Mouse (Mus musculus) kidney, embryonic 15.5 days (tissue): ENCODE results near the gene Serpina1b. TPM values are rescaled to one million over a fixed set of nuclear protein-coding genes. Genes with fewer than 3 reads are reported as not detected.
"Not testable (repeated sequence)": the region's sequence is repeated elsewhere in the genome, so short reads cannot be mapped to it uniquely, and the experiment has no call there.

Source experiments
- ATAC-seq: fragments of 200-750 bp; cut with Nextera tagmentation; replicated peaks from 2 replicates; pipeline ENCODE4 v1.8.0; 2017; ENCODE audit warnings: moderate TSS enrichment; ENCODE audit not compliant: low FRiP score
- H3K27ac ChIP-seq: fragments of 300-500 bp; sonication (generic); 2 replicates; pipeline ENCODE4 v1.5.1; 2015; ENCODE audit warnings: mild to moderate bottlenecking, inconsistent platforms
- H3K27me3 ChIP-seq: fragments of 300-500 bp; sonication (generic); 2 replicates; pipeline ENCODE4 v1.6.1; 2015; ENCODE audit warnings: inconsistent platforms
- H3K36me3 ChIP-seq: fragments of 300-500 bp; sonication (generic); 2 replicates; pipeline ENCODE4 v1.6.1; 2015; ENCODE audit warnings: inconsistent platforms
- H3K4me1 ChIP-seq: fragments of 300-500 bp; sonication (generic); 2 replicates; pipeline ENCODE4 v1.6.1; 2015; ENCODE audit warnings: inconsistent platforms
- H3K4me2 ChIP-seq: fragments of 300-500 bp; sonication (generic); 2 replicates; pipeline ENCODE4 v1.6.1; 2015; ENCODE audit warnings: moderate library complexity, mild to moderate bottlenecking, inconsistent platforms
- H3K4me3 ChIP-seq: fragments of 300-500 bp; sonication (generic); replicated peaks from 2 replicates; pipeline ENCODE4 v1.5.1; 2015; ENCODE audit warnings: mild to moderate bottlenecking, inconsistent platforms
- H3K9ac ChIP-seq: fragments of 300-500 bp; sonication (generic); 2 replicates; pipeline ENCODE4 v1.6.1; 2015; ENCODE audit warnings: mild to moderate bottlenecking, inconsistent platforms
- H3K9me3 ChIP-seq: fragments of 300-500 bp; sonication (generic); replicated peaks from 2 replicates; pipeline ENCODE4 v1.6.1; 2016; ENCODE audit warnings: inconsistent platforms
- WGBS: fragments of 180-500 bp; shearing (Covaris S2); methylation state at CpG from one replicate; pipeline ENCODE4 v1.1.7; 2015; ENCODE audit warnings: mixed read lengths; 5-methylcytosine and 5-hydroxymethylcytosine counted together
- polyA plus RNA-seq: library from polyadenylated mRNA; unstranded; fragments of >200 nt; fragmentation: Nextera tagmentation; extraction: Ambion mirVana; gene quantifications from 2 replicates; pipeline ENCODE4 v1.2.1, GENCODE M21; 2015

Gene Serpina1b
- polyA plus RNA-seq, 1 experiment from 2014 or later = 14.2 TPM

DNA sequence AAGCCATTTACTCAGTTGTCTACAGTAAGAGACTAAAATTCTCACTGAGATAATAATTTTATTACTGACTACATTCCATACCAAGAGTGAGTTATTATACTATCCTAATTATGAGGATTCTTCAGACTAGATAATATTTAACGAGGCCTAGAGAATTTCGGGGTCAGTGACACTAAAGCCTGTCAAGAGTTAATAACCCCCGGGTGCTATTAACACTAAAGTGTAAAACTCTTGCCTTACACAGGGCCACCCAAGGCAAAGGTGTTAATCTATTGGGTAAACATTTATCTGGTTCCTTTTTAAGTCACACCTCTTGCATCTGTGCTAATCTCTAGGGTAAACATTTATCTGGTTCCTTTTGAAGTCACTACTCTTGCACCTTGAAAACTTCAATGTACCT lies 69.9 kb downstream of the Serpina1b start:
- H3K4me2 ChIP-seq, H3K9ac ChIP-seq, H3K4me3 ChIP-seq, H3K4me1 ChIP-seq, H3K27me3 ChIP-seq, ATAC-seq, H3K9me3 ChIP-seq, H3K27ac ChIP-seq, H3K36me3 ChIP-seq: not testable (repeated sequence)
- 84% methylated on average over 3 of the region's 3 CpGs for WGBS

DNA sequence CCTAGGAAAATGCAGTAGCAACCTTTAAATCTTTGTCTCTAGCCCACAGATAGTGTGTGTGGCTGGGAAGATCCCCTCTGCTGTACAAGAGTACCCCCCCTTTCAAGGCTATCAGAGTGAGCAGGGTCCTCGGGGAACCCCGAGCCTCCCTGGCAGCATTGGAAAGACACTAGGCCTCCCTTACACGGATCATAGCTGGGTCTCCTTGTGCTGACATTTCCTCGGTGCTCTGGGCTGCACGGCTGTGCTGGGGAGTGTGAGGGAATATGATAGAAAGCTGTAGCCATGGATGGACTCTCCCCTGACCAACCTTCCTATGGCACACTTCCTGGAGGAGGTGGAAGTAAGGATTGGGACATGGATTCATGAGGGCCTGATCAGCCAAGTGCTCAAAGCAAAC lies 84.2 kb downstream of the Serpina1b start:
- not testable (repeated sequence) for H3K4me3 ChIP-seq, H3K4me1 ChIP-seq, H3K9me3 ChIP-seq, H3K36me3 ChIP-seq, H3K27ac ChIP-seq, H3K27me3 ChIP-seq, H3K4me2 ChIP-seq, ATAC-seq, H3K9ac ChIP-seq
- WGBS = 85% methylated on average over 5 of the region's 5 CpGs

DNA sequence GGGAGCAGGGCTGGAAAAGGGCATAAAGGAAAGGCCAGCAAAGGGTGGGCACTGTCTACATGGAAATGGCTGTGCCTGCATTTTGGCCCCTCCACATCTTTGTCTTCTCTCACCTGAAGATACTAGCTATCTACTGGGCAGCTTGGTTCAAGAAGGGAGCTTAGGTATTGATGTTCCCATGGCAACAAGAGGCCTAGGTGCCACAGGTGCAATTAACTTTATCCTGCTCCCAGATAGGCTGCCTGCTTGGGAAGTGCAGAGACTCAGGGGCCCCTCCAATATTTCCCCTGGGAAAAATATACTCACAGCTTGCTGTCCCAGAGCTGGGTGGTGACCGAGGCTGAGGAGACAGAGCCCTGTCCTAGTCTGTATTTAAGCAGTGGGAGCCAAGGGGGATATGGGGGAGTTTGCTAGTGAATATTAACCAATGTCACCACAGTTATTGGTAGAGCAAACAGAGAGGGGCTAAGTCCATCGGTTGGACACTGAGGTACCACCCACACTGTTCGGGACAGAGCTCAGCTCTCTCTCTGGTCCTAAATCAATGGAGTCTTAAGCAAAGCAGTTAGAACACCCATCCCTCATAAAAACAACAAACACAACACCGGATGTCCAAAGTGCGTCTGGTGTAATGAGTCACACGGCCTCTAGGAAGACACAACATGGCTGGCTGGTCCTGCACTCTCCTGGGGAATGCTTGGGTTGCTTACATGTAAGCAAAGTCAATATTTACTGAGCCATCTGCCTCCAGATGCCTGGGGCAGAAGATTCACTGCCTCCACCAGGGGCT lies 92.2 kb downstream of the Serpina1b start:
- H3K4me1 ChIP-seq, H3K27ac ChIP-seq, H3K9ac ChIP-seq, H3K9me3 ChIP-seq, ATAC-seq, H3K4me2 ChIP-seq, H3K27me3 ChIP-seq, H3K36me3 ChIP-seq, H3K4me3 ChIP-seq: not testable (repeated sequence)
- 65% methylated on average over 6 of the region's 6 CpGs for WGBS

DNA sequence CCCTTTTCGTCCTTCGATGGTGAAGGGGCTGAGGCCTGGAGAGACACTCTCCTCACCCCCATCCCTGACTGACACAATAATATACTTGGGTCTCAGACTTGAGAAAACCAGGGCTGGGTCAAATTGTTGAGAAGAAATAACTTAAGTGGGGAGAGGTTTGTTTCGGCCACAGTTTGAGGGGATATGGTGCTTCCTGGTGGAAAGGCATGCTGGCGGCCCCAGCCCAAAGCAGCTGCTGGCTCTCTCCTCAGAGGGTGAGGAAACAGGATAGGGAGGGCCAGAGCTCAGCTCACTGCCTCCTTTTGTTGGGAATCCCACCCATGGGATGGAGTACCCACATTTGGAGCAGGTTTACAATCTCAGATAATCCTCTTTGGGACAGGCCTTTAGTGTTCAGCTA lies 94.6 kb downstream of the Serpina1b start:
- ATAC-seq, H3K4me3 ChIP-seq, H3K36me3 ChIP-seq, H3K27ac ChIP-seq, H3K9me3 ChIP-seq, H3K9ac ChIP-seq, H3K27me3 ChIP-seq, H3K4me1 ChIP-seq, H3K4me2 ChIP-seq: not testable (repeated sequence)
- 85% methylated on average over 4 of the region's 4 CpGs for WGBS

DNA sequence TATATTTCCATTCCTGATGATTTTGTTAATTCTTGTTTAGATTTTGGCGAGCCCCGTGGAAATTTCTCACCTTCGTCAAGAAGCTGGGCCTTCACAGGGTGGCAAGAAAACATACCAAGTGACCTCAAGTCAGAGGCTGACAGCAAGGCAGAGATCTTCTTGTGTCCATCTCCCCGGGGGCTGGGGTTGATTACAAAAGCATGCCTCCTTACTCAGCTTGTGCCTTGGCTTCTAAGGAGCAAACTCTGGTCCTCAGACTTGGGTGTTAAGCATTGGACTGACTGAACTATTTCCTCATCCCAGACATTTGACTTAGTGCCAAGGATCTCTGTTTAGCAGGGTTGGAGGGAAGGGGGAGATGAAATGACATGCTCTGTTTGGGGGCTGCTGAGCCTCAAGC lies 95.1 kb downstream of the Serpina1b start:
- not testable (repeated sequence) for H3K4me3 ChIP-seq, H3K36me3 ChIP-seq, H3K4me1 ChIP-seq, ATAC-seq, H3K27ac ChIP-seq, H3K27me3 ChIP-seq, H3K9me3 ChIP-seq, H3K9ac ChIP-seq, H3K4me2 ChIP-seq
- WGBS = 76% methylated on average over 4 of the region's 4 CpGs

DNA sequence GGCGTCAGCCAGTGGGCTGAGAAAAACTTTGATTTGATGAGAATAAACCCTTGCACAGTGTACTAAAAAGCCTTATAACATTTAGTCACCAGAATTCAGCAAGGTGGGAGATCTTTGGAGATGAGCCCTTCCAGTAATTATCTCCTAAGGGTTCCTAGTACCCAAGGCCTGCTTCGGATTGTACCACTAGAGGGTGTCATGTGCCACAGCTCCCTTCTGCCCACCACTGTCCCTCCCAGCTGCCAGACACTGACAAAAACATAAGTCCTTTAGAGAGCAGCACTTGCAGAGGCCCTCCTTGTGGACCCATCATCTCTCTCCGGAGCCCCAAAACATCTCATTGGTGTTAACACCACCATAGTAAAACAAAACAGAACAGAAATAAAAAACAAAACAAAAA lies 118.6 kb downstream of the Serpina1b start:
- Histone ChIP-seq H3K9ac (no peak overlapping the region), H3K4me1 (no peaks in the 10 kb centered on the region), H3K27ac (no peak overlapping the region), H3K4me2 (no peak overlapping the region), H3K4me3 (no peak overlapping the region), H3K9me3 (no peaks in the 10 kb centered on the region), H3K27me3 (no peaks in the 10 kb centered on the region), H3K36me3 (no peaks in the 10 kb centered on the region)
- ATAC-seq = no peak
- WGBS = 74% methylated on average over 3 of the region's 3 CpGs

DNA sequence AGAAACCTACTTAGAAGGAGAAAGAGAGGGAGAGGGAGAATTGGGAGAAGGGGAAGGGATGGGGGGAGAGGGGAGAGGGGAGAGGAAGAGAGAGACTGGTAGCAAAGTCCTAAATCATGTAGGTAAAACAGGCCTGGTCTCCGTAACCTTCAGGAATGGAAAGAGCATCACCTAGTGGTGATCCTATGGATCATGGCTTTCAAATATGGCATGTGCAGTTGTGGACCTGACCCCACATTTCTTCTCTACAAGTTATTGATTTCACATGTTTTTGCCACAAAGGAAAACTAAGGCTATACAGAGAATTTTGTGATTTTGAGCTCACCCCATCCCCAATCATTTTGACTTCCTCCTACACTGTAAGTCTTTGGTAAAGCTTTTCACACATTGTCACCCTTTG lies 119.8 kb downstream of the Serpina1b start:
- Histone ChIP-seq H3K4me1 (no peaks in the 10 kb centered on the region), H3K4me2 (no peak overlapping the region), H3K9ac (no peak overlapping the region), H3K36me3 (no peaks in the 10 kb centered on the region), H3K4me3 (no peak overlapping the region), H3K27me3 (no peaks in the 10 kb centered on the region), H3K9me3 (no peaks in the 10 kb centered on the region), H3K27ac (no peak overlapping the region)
- no peak for ATAC-seq
- WGBS = 50% methylated on average over 1 of the region's 1 CpGs

DNA sequence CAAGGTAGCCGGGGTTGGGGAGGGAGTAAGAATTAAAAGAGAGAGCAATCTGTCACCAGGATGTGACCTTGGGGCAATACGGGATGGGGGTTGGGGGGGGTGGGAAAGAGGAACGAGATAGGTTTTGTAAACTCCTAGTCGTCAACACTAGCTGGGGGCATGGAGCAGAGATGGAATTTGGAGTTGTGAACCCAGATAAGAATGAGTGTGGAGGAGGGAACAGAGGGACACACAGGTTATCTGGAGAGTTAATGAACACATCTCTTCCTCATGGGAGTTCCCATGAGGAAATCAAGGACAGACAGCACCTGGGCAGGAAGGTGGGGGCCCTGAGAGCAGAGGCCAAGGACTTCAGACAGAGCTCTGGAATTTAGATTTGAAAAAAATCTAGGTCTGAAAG lies 124.1 kb downstream of the Serpina1b start:
- no peaks in the 10 kb centered on the region for H3K4me1 ChIP-seq
- no peak overlapping the region for H3K27ac ChIP-seq
- no peak overlapping the region for H3K4me3 ChIP-seq
- WGBS = 62% methylated on average over 4 of the region's 4 CpGs
- no peaks in the 10 kb centered on the region for H3K9me3 ChIP-seq
- no peaks in the 10 kb centered on the region for H3K36me3 ChIP-seq
- no peaks in the 10 kb centered on the region for H3K27me3 ChIP-seq
- no peak for ATAC-seq
- no peak overlapping the region for H3K9ac ChIP-seq
- H3K4me2 ChIP-seq = no peak overlapping the region

DNA sequence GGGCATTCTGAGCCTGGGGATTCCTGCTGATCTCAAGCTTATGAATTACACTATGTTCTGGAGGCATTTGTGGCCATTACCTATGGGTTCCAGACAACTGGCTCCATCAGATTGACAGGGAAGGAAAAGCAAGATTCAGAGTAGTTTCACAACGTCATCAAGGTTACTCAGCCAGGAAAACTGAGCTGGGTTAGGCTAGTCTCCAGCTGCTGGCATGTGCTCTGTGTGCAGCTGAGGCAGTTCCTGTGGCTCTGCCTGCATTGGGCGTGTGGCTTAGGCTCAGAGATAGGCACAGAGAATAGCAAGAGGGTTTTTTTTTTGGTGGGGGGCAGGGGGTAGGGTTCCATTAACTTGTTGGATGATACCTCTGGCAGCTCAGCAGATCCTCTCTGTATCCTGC lies 124.6 kb downstream of the Serpina1b start:
- no peaks in the 10 kb centered on the region for H3K36me3 ChIP-seq
- H3K9me3 ChIP-seq = no peaks in the 10 kb centered on the region
- no peak overlapping the region for H3K4me3 ChIP-seq
- no peak overlapping the region for H3K27ac ChIP-seq
- no peak overlapping the region for H3K4me2 ChIP-seq
- no peaks in the 10 kb centered on the region for H3K4me1 ChIP-seq
- no peak for ATAC-seq
- WGBS = 59% methylated on average over 2 of the region's 2 CpGs
- H3K9ac ChIP-seq = no peak overlapping the region
- H3K27me3 ChIP-seq = no peaks in the 10 kb centered on the region

DNA sequence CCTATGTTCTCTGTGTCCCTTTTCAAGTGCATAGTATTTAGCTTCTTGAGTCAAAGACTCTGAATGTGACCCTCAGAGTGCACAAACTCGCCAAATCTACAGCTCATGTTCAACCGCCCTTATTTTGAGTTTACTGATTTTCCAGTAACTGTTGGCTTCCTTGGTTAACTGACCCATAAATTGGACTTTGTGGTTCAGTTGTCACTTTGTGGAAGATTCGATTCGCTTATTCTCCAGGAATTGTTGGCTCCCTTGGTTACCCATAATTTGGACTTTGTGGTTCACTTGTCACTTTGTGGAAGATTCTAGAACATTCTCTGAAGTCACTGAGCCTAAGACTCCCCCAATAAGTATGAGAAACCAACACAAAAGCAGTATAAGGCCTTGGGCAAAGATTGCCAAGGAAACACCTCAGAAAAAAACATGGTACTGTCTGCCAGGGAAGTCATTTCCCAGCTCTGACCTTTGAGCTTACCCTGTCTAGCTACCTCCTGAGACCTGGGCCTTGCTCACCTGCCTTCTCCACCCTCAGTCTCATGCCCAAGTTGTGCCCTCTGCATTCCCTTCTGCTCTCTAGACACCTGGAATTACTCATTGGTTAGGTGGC lies 129.9 kb downstream of the Serpina1b start:
- Histone ChIP-seq H3K9me3 (no peaks in the 10 kb centered on the region), H3K4me2 (no peak overlapping the region), H3K4me3 (no peak overlapping the region), H3K9ac (no peak overlapping the region), H3K4me1 (no peaks in the 10 kb centered on the region), H3K36me3 (no peaks in the 10 kb centered on the region), H3K27me3 (no peaks in the 10 kb centered on the region), H3K27ac (no peak overlapping the region)
- ATAC-seq = no peak
- 73% methylated on average over 4 of the region's 4 CpGs for WGBS

DNA sequence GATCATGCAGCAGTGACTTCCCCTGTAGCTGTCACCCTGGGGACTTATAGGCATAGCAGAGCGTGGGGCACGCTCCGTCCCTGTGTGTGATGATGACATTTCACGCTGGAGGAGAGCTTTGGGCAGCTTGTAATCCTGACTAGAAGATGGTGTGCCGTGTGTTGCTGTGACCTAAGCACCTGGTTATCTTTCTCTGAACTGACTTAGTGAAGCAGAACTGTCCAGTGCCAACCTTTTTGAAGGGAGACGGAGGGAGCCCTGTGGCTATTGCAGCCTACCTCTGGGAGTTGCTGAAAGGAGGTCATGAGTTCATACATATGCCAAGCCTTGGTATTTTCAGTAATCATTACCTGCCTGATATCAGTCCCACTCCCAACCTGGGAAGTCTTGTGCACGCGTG lies 134.7 kb downstream of the Serpina1b start, which contains the start of gene Serpina1f:
Serpina1f (minus strand) TSS at position 101 of the 400 bp plus-strand sequence.
- Histone ChIP-seq H3K9ac (no peak within 1 kb of the TSS), H3K9me3 (no peaks in the 10 kb centered on the region), H3K4me3 (no peak within 1 kb of the TSS), H3K36me3 (no peaks in the 10 kb centered on the region), H3K4me2 (no peak within 1 kb of the TSS), H3K27ac (no peak within 1 kb of the TSS), H3K27me3 (no peaks in the 10 kb centered on the region), H3K4me1 (no peaks in the 10 kb centered on the region)
- WGBS = 81% methylated on average over 8 of the region's 8 CpGs
- ATAC-seq = no peak

DNA sequence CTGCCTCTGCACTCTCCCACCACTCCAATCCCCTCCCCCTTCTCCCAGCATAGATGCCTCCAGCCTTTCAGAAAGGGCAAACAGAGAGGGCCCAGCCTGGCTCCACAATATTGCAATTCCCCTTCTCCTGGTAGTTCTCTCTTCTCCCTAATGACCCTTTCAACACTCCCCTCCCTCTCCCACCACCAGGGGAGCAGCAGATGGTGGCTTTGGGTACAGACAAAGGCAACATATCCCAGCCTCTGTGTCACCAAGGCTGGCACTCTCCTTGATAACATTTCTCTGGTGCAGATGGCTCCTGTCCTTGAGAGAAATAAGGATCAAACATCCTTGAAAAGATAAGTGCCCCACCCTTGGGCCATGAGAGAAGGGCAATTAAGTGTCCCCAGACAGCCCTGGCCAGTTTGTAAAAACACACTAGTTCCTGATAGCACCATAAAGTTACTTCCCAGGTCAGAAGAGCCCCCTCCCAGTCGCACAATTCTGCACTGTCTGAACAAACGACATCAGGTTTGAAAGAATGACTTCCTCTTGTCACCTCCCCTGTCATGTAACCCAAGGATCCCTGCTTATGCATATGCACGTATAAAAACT lies 141.9 kb downstream of the Serpina1b start:
- H3K4me2 ChIP-seq = no peak overlapping the region
- no peaks in the 10 kb centered on the region for H3K27me3 ChIP-seq
- no peak for ATAC-seq
- WGBS = 5% methylated on average over 3 of the region's 3 CpGs
- no peaks in the 10 kb centered on the region for H3K36me3 ChIP-seq
- H3K9me3 ChIP-seq = no peaks in the 10 kb centered on the region
- H3K4me3 ChIP-seq = no peak overlapping the region
- no peak overlapping the region for H3K9ac ChIP-seq
- H3K4me1 ChIP-seq = no peaks in the 10 kb centered on the region
- no peak overlapping the region for H3K27ac ChIP-seq
